Mouse (Mus musculus) MEL-GATA-1-ER (cell line): ENCODE measurements around the gene 4930564D02Rik.
A peak's percentile ranks its signal among the peaks of the same experiment; 100 is the strongest.

Experiments
- DNase-seq: peaks from one replicate; pipeline ENCODE4 v3.0.0-alpha.2; 2012; ENCODE audit warnings: low read depth; ENCODE audit errors: extremely low read depth

The 4930564D02Rik gene

DNA sequence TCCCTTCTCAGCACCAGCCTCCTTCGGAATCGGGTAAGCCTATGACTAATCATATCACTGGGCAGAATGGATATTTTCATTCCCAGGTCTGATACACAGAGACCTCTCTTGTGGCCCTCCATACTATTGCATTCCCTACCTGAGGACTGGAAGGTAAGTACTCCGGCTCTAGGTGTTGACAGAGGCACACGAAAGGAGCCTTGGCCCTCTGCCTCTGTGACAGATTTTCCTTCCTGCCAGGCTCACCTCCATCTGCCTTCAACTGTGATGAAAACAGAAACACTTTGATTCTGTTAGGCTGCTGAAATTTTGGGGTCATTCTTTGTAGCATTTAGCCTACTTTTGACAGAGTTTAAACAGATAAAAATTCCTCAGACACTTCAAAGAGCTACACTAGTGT is 47.2 kb downstream of the 4930564D02Rik start:
- DNase-seq = no peak

DNA sequence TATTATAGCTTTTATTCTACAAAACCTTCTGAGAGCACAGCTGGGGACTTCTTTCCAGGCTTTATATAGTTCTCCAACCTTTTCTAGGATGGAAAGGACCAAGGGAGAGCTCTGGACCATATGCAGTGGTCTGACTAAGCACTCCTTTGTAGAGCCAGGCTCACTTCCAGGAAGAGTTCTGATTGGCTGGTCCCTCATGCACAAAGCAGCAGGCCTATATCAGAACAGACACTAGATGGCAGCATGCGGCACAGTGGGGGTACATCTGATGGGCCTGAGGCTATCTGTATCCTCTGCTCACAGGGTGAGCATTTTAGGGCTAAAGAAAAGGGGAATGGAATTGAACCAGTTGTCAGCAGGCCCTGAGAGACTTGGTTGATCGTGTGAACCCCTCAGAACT is 47.6 kb downstream of the 4930564D02Rik start:
- DNase-seq = peak; percentile 19

DNA sequence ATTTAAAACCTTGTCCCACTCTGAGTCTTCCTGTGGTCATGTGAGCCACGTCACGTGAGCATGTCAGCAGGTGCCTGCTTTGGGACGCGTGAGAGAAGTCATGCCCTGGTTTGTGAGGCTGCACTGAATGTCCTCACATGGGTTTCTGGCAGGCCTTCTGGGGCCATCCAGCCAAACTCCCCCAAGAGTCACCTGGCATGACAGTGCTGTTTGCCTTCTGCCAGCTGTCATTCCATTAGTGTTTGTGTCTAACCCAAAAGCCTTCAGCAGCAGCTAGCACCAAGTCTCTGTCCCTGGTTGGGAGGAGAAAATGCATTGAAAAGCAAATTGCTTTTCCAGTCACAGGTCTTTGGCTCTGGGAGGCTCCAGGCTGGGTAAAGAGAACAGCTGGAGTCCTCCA is 50.0 kb downstream of the 4930564D02Rik start:
- no peak for DNase-seq

DNA sequence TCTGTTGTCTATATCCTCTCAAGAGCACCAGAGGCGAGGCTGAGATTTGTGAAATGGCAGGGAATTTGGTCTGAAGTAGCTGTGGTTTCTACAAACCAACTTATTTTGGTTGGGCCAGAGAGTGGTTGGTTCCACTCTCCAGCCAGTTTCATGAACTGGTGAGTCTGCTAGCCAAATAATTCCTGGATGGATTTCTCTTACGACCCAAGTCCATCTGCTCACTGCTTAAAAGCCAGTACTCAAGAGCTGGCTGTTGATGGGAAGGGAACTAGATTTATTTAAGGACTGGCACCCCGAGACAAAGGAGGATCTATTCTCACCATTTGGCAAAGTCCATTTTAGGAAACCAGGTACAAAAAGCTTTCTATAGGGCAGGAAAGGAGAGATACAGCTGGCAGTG is 57.1 kb downstream of the 4930564D02Rik start:
- no peak for DNase-seq

DNA sequence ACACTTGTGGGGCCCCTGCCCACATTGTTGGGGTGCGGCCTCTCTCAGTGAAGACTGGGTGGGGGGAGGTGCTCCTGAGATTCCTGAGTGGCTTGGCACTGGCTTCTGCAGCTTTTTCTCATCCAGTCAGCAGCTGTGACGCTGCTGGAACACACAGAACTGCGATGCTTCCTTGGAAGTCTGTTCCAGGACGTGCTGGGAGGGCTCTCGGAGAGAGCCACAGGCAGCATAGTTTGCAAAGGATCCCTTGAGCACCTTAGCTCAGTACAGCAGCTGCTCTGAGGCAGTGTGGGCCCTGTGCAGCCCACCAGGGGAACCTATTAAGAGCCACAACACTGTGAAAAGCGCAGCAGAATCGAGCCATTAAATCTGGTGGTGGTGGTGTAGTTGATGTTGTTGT is 61.2 kb downstream of the 4930564D02Rik start:
- DNase-seq = no peak
